Mouse (Mus musculus) ZHBTc4 (cell line): Measurements from ENCODE around the gene Hist1h2bj.

Source experiments
- DNase-seq: peaks from one replicate; pipeline ENCODE4 v3.0.0-alpha.2; 2011; ENCODE audit warnings: low read depth, low spot score

Hist1h2bj gene

GRCm38 (mm10) chr13:22042568-22043502, at the start of gene Hist1h2bj, which contains the start of gene Hist1h2ag:
TSS of gene Hist1h2bj (plus strand) at chr13:22043214.
TSS of gene Hist1h2ag (minus strand) at chr13:22042944.
- peak; percentile 98 for DNase-seq

- DNase-seq, result peak; percentile 83
Observed at GRCm38 (mm10) chr13:21993957-21994738, 48.9 kb upstream of the Hist1h2bj start.

DNA sequence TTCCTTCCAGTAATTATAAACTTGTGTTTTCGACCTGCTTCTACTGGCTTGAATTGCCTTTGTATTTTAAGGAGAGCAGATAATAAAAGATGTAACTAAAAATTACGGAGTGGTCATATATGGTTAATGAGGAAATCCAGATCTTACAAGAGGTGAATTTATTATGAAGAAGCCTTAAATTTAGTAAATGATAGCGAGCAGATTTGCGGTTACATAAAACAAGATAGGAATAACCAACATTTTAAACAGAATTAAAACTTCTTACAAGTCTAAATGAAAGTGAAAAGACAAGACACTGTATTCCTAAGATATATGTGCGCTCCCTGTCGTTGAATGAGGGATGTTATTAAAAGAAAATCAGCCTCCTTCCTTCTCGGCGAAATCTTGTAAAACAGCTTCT, 48.1 kb upstream of the Hist1h2bj start:
- DNase-seq, result no peak

DNA sequence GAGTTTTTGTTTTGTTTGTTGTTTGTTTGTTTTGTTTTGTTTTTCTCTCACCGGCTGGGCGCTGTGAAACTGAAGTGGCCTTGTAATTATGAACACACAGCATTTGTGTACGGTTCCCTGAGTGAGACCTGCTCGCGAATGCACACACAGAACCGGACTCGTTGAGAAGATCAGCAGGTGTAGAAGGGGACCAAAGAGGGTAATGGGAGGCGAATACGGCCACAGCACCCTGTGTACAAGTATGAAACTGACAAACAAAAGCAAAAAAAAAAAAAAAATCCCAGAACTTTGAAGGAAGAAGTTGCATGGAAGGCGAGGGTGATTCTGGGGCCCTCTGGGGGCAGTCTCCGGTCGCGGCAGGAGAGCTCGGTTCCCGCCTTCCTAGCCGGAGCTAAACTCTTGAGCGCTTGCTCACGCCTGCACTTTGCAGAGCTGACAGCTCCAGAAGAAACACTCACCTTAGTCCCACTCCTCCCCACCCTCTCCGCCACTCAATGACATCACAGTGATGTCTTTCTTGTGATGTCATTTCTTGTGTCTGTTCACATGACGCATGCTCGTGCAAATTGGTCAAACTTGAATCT, 47.6 kb upstream of the Hist1h2bj start:
- DNase-seq, result peak; percentile 84

DNA sequence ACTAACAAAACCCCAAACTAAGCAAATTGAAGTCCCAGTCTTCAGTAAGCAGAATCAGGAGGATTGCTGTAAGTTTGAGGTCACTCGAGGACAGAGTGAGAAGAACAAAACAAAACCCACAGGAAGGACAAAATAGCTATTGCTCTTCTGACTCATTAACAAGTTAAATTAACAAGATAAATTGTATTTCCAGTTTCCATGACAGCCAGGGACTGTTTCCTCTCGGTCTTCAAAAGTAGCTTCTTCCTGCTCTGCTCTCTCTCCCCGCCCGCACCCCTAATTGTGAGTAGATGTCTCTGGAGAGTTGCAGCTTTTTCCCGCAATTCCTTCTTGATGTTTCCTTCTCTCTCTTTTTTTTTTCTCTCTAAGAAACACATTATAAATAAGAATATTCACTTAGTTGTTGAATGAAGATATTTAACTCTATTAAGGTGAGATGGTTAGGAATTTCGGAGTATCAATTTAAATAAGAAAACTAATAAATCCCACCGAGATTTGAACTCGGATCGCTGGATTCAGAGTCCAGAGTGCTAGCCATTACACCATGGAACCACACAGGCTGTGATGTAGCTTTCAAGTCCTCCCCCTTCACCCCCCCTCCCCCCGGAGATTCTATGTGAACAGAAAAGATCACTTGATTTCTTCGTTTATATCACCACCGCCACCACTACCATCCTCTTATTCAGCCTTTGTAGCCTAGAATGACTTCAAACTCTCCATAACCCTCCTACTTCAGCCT, 46.7 kb upstream of the Hist1h2bj start:
- peak; percentile 77 for DNase-seq

- no peak for DNase-seq
Observed at GRCm38 (mm10) chr13:21996840-21997185, 46.2 kb upstream of the Hist1h2bj start.

DNA sequence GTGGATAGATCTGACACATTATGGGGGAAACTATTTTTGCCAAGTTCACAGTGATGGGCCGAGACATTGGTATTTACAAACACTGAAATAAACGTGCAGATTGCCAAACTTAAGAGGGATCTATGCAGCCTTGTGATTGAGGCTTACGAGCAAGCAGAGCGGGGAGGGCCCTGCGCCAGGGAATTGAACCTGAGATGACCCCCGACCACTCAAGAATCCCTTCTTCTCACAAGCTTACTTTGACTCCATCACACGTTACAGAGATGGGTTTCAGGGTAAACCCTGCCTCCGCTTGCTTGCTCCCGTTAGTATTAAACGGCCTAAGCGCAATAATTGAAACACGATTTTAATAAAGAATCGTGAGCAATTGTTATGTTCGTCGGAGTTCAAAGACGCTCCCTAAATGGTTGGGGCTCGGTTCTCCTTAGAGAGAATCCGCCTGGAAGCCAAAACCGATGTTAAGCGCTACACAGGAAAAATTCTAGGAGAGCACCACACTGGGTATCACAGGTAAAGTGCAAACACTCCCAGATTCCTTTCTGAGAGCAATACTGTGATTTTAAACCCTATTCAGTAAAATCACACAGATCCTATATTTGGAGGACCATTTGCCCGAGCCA, 45.7 kb upstream of the Hist1h2bj start:
- no peak for DNase-seq

- no peak for DNase-seq
Observed at GRCm38 (mm10) chr13:21997821-21998220, 45.2 kb upstream of the Hist1h2bj start.

- no peak for DNase-seq
Observed at GRCm38 (mm10) chr13:21998412-21998811, 44.6 kb upstream of the Hist1h2bj start.

DNA sequence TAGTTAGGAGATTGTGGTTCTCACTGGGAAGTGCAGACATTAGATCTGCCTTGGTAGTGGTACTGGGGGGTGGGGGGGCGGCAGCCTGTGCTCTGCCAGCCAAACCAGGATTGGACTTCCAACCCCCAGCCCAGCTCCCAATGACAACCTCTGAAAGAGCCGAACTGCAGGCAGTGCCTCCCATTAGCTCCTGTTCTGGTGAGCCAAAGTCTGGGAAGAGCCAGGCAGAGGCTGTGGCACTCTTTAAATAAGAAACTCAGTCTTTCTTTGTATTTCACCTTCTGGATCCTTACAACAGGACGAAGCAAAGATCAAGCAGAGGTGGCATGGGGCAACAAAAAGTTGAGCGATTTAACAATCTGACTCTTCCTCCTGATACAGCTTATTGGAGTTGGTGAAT, 43.9 kb upstream of the Hist1h2bj start:
- no peak for DNase-seq

DNA sequence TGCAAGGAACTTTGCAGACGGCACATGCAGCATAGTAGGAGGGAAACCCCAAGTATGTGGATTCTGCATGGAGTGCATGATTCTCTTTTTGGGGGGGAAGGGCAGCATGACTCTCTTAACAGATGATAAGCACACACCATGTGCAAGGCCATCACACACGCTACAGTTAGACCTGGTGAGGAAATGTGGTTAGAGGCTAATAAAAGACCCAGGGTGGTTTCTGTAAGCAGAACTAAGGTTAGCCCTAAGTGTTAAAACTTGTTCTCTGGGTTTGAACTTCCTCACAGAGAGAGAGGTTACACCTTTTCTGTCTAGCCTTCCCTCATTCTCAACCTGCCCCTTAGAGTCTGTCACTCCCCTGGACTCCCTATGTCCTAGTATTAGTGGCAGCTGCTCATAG, 41.7 kb upstream of the Hist1h2bj start:
- DNase-seq, result no peak

GRCm38 (mm10) chr13:22001823-22002222, 41.2 kb upstream of the Hist1h2bj start:
- no peak for DNase-seq

- DNase-seq, result peak; percentile 72
Observed at GRCm38 (mm10) chr13:22005605-22006333, 37.2 kb upstream of the Hist1h2bj start.

DNA sequence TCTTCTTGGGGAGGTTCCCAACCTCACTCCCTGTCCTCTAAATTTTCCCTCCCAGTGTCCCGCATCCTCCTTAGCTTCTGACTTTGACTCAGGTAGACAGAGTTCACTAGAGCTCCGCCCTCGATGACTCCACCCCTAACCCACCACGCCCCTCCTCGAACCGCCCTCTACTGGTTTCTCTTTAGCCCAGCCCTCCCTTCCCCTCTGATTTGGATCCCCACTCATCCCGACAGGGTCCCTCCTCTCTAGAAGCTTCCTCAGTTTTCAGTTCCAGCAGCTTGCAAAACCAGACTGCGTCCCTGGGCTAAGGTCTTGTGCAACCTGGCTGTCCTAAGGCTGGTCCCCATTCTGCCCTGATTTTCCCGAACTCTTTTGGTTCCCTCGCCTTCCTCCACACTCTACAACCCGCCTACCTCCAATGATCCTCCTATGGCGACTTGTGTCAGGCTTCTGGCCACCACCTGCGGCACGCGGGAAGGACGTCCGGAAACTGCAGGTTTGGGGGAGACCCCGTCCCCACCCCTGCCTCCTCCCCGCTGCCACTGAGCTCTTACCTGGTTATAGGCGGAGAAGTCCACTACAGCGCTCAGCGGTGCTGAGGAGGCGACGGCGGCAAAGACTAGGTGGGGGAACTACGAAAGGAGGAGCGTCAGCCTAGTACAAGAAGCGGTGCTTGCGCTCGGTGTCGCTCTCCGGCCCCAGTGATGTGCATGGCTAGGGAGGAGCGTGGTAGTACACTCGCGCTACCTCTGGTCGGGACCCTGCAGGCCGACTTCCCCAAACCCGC, 36.5 kb upstream of the Hist1h2bj start:
- peak; percentile 91 for DNase-seq

- no peak for DNase-seq
Observed at GRCm38 (mm10) chr13:22007121-22007510, 35.9 kb upstream of the Hist1h2bj start.

- no peak for DNase-seq
Observed at GRCm38 (mm10) chr13:22007872-22008271, 35.1 kb upstream of the Hist1h2bj start.

GRCm38 (mm10) chr13:22008707-22009106, 34.3 kb upstream of the Hist1h2bj start:
- DNase-seq, result no peak

DNA sequence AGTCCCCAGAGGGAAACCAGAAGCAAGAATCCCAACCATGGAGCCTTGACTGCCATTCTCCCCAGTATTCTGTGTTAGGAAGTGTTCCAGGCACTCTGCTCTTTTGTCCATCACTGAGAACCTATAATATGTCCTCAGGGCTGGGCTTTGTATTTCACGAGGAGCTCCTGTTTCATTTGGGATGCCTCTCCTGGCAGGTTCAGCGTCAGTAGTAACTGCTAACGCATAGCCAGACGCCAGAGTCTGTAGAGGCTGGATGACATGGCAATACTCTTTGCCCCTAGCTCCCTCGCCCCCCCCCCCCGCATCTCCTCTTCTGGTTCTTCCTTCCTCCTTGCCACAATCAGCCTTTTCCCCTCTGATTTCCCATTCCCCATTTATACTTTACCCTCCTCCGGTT, 33.4 kb upstream of the Hist1h2bj start, which contains the start of gene Prss16:
Gene Prss16 (minus strand): TSS at position 101 of the 400 bp plus-strand sequence.
- no peak for DNase-seq

GRCm38 (mm10) chr13:22013716-22014115, 29.3 kb upstream of the Hist1h2bj start:
- no peak for DNase-seq
